Mouse (Mus musculus) lung, postnatal 0 days (tissue): ENCODE results near the gene Phf2. TPM values are rescaled to one million over a fixed set of nuclear protein-coding genes. Genes with fewer than 3 reads are reported as not detected.

Experiments used
- ATAC-seq: fragments of 200-750 bp; cut with Nextera tagmentation; 2 replicates; pipeline ENCODE4 v1.8.0; 2017; ENCODE audit warnings: moderate library complexity
- DNase-seq: peaks from one replicate; pipeline ENCODE4 v3.0.0-alpha.2; 2016; ENCODE audit warnings: low spot score
- H3K27ac ChIP-seq: fragments of 300-500 bp; sonication (generic); 2 replicates; pipeline ENCODE4 v1.5.1; 2014; ENCODE audit warnings: antibody characterized with exemption, mild to moderate bottlenecking, low read length, mixed read lengths
- H3K27me3 ChIP-seq: fragments of 300-500 bp; sonication (generic); replicated peaks from 2 replicates; pipeline ENCODE4 v1.6.1; 2014; ENCODE audit warnings: low read length, mixed read lengths; ENCODE audit not compliant: insufficient read depth
- H3K36me3 ChIP-seq: fragments of 300-500 bp; sonication (generic); 2 replicates; pipeline ENCODE4 v1.6.1; 2014; ENCODE audit warnings: low read length, mixed read lengths; ENCODE audit not compliant: insufficient read depth
- H3K4me1 ChIP-seq: fragments of 300-500 bp; sonication (generic); 2 replicates; pipeline ENCODE4 v1.6.1; 2014; ENCODE audit warnings: antibody characterized with exemption, low read depth, low read length, mixed read lengths; ENCODE audit not compliant: insufficient read depth
- H3K4me2 ChIP-seq: fragments of 300-500 bp; sonication (generic); replicated peaks from 2 replicates; pipeline ENCODE4 v1.6.1; 2014; ENCODE audit warnings: low read depth, mild to moderate bottlenecking, low read length, moderate library complexity, mixed read lengths
- H3K4me3 ChIP-seq: fragments of 300-500 bp; sonication (generic); 2 replicates; pipeline ENCODE4 v1.5.1; 2014; ENCODE audit warnings: low read depth, low read length
- H3K9ac ChIP-seq: fragments of 300-500 bp; sonication (generic); replicated peaks from 2 replicates; pipeline ENCODE4 v1.6.1; 2014; ENCODE audit warnings: low read depth, mild to moderate bottlenecking
- H3K9me3 ChIP-seq: fragments of 300-500 bp; sonication (generic); 2 replicates; pipeline ENCODE4 v1.6.1; 2016; ENCODE audit warnings: low read length, mixed read lengths
- CTCF ChIP-seq: IDR thresholded peaks from 2 replicates; pipeline ENCODE4 v1.5.1; 2016; ENCODE audit warnings: antibody characterized with exemption, mild to moderate bottlenecking
- EP300 ChIP-seq: IDR thresholded peaks from 2 replicates; pipeline ENCODE4 v1.6.1; 2016; ENCODE audit warnings: antibody characterized with exemption, mild to moderate bottlenecking, control low read depth
- WGBS: fragments of 180-500 bp; shearing (Covaris S2); extraction: QIAGEN DNeasy Blood & Tissue Kit; methylation state at CpG from one replicate; pipeline ENCODE4 v1.1.7; 2014; 5-methylcytosine and 5-hydroxymethylcytosine counted together
- polyA plus RNA-seq: library from polyadenylated mRNA; unstranded; fragments of >200 nt; fragmentation: Nextera tagmentation; extraction: Ambion mirVana; gene quantifications from 2 replicates; pipeline ENCODE4 v1.2.1, GENCODE M21; 2015

Gene Phf2
- polyA plus RNA-seq, 1 experiment from 2014 or later = 5.5 TPM

- no peak overlapping the region for H3K27ac ChIP-seq
- H3K9ac ChIP-seq = no peak overlapping the region
- no peak for TF ChIP-seq CTCF
- TF ChIP-seq EP300 = no peak
- no peaks in the 10 kb centered on the region for H3K9me3 ChIP-seq
- no peaks in the 10 kb centered on the region for H3K4me1 ChIP-seq
- H3K4me2 ChIP-seq = no peak overlapping the region
- no peak overlapping the region for H3K4me3 ChIP-seq
- 67% methylated on average over 15 of the region's 15 CpGs for WGBS
- no peak for DNase-seq
- H3K27me3 ChIP-seq = no peaks in the 10 kb centered on the region
- no peak for ATAC-seq
- H3K36me3 ChIP-seq = peaks cover 28% of the 10 kb centered on the region
Observed at GRCm38 (mm10) chr13:48802181-48802580, 68.7 kb downstream of the Phf2 start.

GRCm38 (mm10) chr13:48800850-48801546 is 69.9 kb downstream of the Phf2 start:
- ATAC-seq (peak; percentile 54), DNase-seq (peak; percentile 41)
- Histone ChIP-seq H3K27ac (no peak overlapping the region), H3K4me1 (no peaks in the 10 kb centered on the region), H3K9ac (no peak overlapping the region), H3K9me3 (no peaks in the 10 kb centered on the region), H3K4me3 (no peak overlapping the region), H3K36me3 (peaks cover 17% of the 10 kb centered on the region), H3K4me2 (no peak overlapping the region), H3K27me3 (no peaks in the 10 kb centered on the region)
- TF ChIP-seq EP300 (no peak), CTCF (peak; percentile 90)
- 30% methylated on average over 10 of the region's 11 CpGs for WGBS

- ATAC-seq (no peak), DNase-seq (no peak)
- TF ChIP-seq EP300 (no peak), CTCF (no peak)
- H3K4me2 ChIP-seq = no peak overlapping the region
- H3K27me3 ChIP-seq = no peaks in the 10 kb centered on the region
- no peak overlapping the region for H3K9ac ChIP-seq
- H3K4me3 ChIP-seq = no peak overlapping the region
- no peak overlapping the region for H3K27ac ChIP-seq
- 38% methylated on average over 14 of the region's 14 CpGs for WGBS
- H3K36me3 ChIP-seq = peaks cover 15% of the 10 kb centered on the region
- no peaks in the 10 kb centered on the region for H3K9me3 ChIP-seq
- no peaks in the 10 kb centered on the region for H3K4me1 ChIP-seq
Observed at GRCm38 (mm10) chr13:48798256-48798771, 72.6 kb downstream of the Phf2 start.

- Histone ChIP-seq H3K36me3 (0 out of 2 replicates have a peak, but pooled peaks cover 6% of the 10 kb centered on the region), H3K9me3 (no peaks in the 10 kb centered on the region), H3K4me1 (no peaks in the 10 kb centered on the region), H3K4me3 (no peak overlapping the region), H3K27me3 (no peaks in the 10 kb centered on the region), H3K27ac (no peak overlapping the region), H3K9ac (no peak overlapping the region), H3K4me2 (no peak overlapping the region)
- no peak for DNase-seq
- WGBS = 46% methylated on average over 11 of the region's 11 CpGs
- no peak for ATAC-seq
- TF ChIP-seq CTCF = no peak
- TF ChIP-seq EP300 = no peak
Observed at GRCm38 (mm10) chr13:48796906-48797305, 74.0 kb downstream of the Phf2 start.

GRCm38 (mm10) chr13:48795711-48796110 is 75.2 kb downstream of the Phf2 start:
- no peaks in the 10 kb centered on the region for H3K27me3 ChIP-seq
- no peak overlapping the region for H3K4me2 ChIP-seq
- DNase-seq = no peak
- no peaks in the 10 kb centered on the region for H3K36me3 ChIP-seq
- no peaks in the 10 kb centered on the region for H3K4me1 ChIP-seq
- no peak for ATAC-seq
- no peak overlapping the region for H3K27ac ChIP-seq
- no peak overlapping the region for H3K4me3 ChIP-seq
- WGBS = 83% methylated on average over 6 of the region's 6 CpGs
- H3K9ac ChIP-seq = no peak overlapping the region
- no peaks in the 10 kb centered on the region for H3K9me3 ChIP-seq
- TF ChIP-seq CTCF (no peak), EP300 (no peak)

- DNase-seq (no peak), ATAC-seq (no peak)
- no peak overlapping the region for H3K27ac ChIP-seq
- H3K27me3 ChIP-seq = no peaks in the 10 kb centered on the region
- H3K4me2 ChIP-seq = no peak overlapping the region
- H3K36me3 ChIP-seq = no peaks in the 10 kb centered on the region
- no peak overlapping the region for H3K9ac ChIP-seq
- H3K4me1 ChIP-seq = no peaks in the 10 kb centered on the region; the same call in 1 of the 2 replicates
- H3K9me3 ChIP-seq = no peaks in the 10 kb centered on the region
- TF ChIP-seq CTCF = no peak
- no peak for TF ChIP-seq EP300
- no peak overlapping the region for H3K4me3 ChIP-seq
- 78% methylated on average over 8 of the region's 8 CpGs for WGBS
Observed at GRCm38 (mm10) chr13:48784594-48785298, 86.2 kb downstream of the Phf2 start.
